Mouse (Mus musculus): ENCODE measurements around the gene Crygs.

DNA sequence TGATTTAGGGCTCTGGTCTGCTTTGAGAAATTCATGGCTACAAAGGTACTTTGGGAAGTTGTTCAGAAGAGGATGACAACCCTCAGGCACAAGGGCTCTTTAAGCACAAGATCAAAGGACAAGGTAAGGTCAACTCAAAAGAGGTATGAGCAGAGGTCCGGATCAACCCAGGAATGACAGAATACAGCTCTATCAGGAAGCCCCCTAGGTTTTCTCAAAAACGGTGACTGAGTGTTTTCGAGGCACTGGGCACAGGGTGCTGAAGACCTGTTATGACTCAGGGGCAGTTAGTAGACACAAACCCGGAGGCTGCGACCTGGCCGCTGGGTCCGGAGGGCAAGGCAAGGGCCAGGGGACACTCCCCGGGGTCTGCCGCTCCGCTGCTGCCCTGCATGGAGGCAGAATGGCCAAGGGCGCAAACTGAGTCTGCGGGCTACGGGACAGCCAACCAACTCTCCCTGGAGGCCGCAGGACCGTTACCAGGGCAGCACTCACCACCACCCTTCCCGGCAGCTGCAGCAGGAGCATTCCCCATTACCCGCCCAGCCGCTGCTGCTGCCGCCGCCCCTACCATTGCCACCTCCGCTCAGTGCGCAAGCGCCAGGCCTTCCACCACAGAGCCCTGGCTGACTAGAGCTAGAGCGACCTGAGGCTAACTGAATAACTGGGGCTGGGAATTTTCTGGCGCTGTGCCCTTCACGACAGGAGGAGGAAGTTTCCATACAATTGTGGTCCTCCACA is 32.9 kb upstream of the Crygs start:
- TF ChIP-seq CTCF (IDR thresholded peaks at IDR 0.05; ENCODE audit: extremely low read depth, insufficient read depth, insufficient read length, insufficient replicate concordance) = no peak
- TF ChIP-seq POLR2A (IDR thresholded peaks at IDR 0.05; ENCODE audit: low read depth, low read length) = no peak
